Mouse (Mus musculus) brain, embryonic 18.5 days (tissue): ENCODE measurements around the gene Pde1c.

Experiments used
- DNase-seq: peaks from one replicate; pipeline ENCODE4 v3.0.0-alpha.2; 2012; ENCODE audit warnings: low read depth, low spot score

Pde1c gene

GRCm38 (mm10) chr6:56447917-56448316 is 121.0 kb downstream of the Pde1c start:
- no peak for DNase-seq

GRCm38 (mm10) chr6:56441501-56441900 is 127.4 kb downstream of the Pde1c start:
- no peak for DNase-seq

- no peak for DNase-seq
Measured at GRCm38 (mm10) chr6:56425846-56426245, 143.1 kb downstream of the Pde1c start.

GRCm38 (mm10) chr6:56422866-56423265 is 146.0 kb downstream of the Pde1c start:
- no peak for DNase-seq

GRCm38 (mm10) chr6:56416191-56416590 is 152.7 kb downstream of the Pde1c start:
- DNase-seq = no peak

GRCm38 (mm10) chr6:56389178-56389577 is 179.7 kb downstream of the Pde1c start:
- no peak for DNase-seq

GRCm38 (mm10) chr6:56376359-56376758 is 192.5 kb downstream of the Pde1c start:
- DNase-seq = no peak

- DNase-seq = no peak
Measured at GRCm38 (mm10) chr6:56374180-56374579, 194.7 kb downstream of the Pde1c start.

GRCm38 (mm10) chr6:56373753-56374152 is 195.2 kb downstream of the Pde1c start:
- no peak for DNase-seq

GRCm38 (mm10) chr6:56373046-56373751 is 195.7 kb downstream of the Pde1c start:
- DNase-seq = no peak

GRCm38 (mm10) chr6:56369462-56369861 is 199.4 kb downstream of the Pde1c start:
- no peak for DNase-seq

- no peak for DNase-seq
Measured at GRCm38 (mm10) chr6:56368116-56368515, 200.8 kb downstream of the Pde1c start.

GRCm38 (mm10) chr6:56367257-56367656 is 201.6 kb downstream of the Pde1c start:
- no peak for DNase-seq

GRCm38 (mm10) chr6:56362650-56363049 is 206.3 kb downstream of the Pde1c start:
- no peak for DNase-seq

GRCm38 (mm10) chr6:56362128-56362545 is 206.8 kb downstream of the Pde1c start:
- DNase-seq = no peak

- DNase-seq = no peak
Measured at GRCm38 (mm10) chr6:56361348-56362127, 207.4 kb downstream of the Pde1c start.

- DNase-seq = no peak
Measured at GRCm38 (mm10) chr6:56360086-56360485, 208.8 kb downstream of the Pde1c start.

GRCm38 (mm10) chr6:56359126-56359525 is 209.8 kb downstream of the Pde1c start:
- no peak for DNase-seq

GRCm38 (mm10) chr6:56347207-56347606 is 221.7 kb downstream of the Pde1c start:
- DNase-seq = no peak

- no peak for DNase-seq
Measured at GRCm38 (mm10) chr6:56345082-56345481, 223.8 kb downstream of the Pde1c start.

- no peak for DNase-seq
Measured at GRCm38 (mm10) chr6:56342005-56342404, 226.9 kb downstream of the Pde1c start.

GRCm38 (mm10) chr6:56335811-56336446 is 233.0 kb downstream of the Pde1c start:
- DNase-seq = no peak

- DNase-seq = no peak
Measured at GRCm38 (mm10) chr6:56332149-56332548, 236.8 kb downstream of the Pde1c start.
